Mouse (Mus musculus): ENCODE results near the gene Hist1h2ag.

The Hist1h2ag gene

DNA sequence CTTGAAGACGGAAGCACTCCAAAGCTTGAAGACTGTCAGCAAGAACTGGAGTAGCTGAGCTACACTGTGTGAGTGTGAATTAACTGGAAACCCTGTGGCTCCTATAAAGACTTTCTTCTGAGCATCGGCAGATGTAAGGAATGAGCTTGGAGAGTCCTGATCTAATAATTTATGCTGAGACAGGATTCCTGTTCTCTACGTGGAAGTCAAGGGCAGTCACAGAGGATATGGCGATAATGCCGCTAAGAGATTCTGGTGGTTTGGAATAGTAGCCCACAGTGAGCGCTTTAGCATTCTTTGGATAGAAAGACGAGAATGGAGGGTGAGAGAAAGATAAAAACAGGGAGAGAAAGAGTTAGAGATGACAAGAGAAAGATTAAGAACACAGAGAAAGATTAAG lies 34.9 kb downstream of the Hist1h2ag start:
- no peak for DNase-seq

DNA sequence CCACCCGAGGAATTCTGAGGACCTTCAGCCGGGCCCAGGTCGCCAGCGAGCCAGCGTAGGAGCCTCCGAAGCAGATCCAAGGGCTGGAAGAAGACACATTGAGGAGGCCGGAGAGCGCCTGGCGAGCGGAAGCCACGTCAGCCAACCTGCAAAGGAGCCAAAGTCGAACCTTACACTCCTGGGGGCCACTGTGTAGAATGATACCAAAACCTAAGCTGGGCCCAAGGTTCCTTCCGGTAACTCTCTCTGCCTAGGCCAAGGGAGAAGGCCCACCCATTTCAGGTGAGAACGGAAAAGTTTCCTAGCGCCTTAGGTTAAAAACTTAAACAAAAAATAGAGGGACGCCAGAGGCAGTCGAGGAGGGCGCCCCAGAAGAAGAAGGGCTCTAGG lies 35.6 kb downstream of the Hist1h2ag start:
- DNase-seq = no peak

DNA sequence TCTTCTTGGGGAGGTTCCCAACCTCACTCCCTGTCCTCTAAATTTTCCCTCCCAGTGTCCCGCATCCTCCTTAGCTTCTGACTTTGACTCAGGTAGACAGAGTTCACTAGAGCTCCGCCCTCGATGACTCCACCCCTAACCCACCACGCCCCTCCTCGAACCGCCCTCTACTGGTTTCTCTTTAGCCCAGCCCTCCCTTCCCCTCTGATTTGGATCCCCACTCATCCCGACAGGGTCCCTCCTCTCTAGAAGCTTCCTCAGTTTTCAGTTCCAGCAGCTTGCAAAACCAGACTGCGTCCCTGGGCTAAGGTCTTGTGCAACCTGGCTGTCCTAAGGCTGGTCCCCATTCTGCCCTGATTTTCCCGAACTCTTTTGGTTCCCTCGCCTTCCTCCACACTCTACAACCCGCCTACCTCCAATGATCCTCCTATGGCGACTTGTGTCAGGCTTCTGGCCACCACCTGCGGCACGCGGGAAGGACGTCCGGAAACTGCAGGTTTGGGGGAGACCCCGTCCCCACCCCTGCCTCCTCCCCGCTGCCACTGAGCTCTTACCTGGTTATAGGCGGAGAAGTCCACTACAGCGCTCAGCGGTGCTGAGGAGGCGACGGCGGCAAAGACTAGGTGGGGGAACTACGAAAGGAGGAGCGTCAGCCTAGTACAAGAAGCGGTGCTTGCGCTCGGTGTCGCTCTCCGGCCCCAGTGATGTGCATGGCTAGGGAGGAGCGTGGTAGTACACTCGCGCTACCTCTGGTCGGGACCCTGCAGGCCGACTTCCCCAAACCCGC lies 36.2 kb downstream of the Hist1h2ag start:
- DNase-seq = peak; percentile 45 to 64

DNA sequence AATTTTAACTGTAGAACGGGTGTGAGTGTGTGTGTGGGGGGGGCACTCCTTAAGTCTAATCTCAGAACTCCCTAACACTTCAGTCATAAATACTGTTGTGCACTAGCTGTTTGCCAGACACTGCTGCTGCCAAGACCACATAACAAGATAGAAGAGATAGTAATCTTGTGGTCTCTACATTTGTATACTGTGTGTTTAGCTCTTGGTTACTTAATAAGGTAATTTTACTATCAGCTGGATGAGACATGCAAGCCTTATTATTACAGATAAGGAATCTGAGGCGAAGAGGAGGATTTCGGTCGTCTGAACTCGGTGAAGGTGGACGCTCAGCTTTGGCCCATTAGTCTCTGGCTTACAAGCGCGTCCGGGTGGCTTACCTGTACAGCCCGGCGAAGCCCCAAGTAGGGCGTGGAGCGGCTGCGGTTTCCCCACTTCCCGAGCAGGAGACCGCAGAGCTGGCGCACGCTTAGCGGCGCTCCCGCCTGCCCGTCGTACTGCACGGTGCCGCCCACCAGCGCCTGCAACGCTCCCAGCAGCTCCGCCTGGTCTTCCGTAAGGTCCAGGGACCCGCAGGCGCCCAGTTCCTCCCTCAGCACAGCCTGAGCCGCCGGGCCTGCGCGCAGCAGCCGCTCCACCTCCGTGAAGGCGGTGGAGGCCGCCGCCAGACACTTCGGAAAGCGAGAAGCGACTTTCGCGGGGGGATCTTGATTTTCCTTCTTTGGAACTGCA lies 37.0 kb downstream of the Hist1h2ag start:
- peak; percentile 50 to 57 for DNase-seq

DNA sequence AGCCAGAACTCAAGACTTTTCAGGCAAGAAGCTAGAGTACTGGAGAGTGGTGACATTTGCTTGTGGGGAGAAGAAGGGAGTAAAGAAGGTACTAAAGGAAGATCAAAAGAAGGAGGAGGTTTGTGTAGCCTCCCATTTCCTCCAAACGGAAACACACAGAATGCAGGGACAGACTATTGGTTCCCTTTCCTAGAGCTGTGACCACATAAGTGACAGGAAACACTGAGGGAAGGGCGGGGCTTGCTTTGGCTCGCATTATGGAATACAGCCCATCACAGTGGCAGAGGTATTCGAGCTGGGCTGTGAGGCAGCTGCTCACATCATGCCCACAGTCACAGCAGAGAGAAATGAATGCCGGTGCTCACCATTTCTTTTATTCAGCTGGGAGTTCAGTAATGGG lies 40.9 kb downstream of the Hist1h2ag start:
- DNase-seq = no peak

DNA sequence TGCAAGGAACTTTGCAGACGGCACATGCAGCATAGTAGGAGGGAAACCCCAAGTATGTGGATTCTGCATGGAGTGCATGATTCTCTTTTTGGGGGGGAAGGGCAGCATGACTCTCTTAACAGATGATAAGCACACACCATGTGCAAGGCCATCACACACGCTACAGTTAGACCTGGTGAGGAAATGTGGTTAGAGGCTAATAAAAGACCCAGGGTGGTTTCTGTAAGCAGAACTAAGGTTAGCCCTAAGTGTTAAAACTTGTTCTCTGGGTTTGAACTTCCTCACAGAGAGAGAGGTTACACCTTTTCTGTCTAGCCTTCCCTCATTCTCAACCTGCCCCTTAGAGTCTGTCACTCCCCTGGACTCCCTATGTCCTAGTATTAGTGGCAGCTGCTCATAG lies 41.4 kb downstream of the Hist1h2ag start:
- no peak for DNase-seq

DNA sequence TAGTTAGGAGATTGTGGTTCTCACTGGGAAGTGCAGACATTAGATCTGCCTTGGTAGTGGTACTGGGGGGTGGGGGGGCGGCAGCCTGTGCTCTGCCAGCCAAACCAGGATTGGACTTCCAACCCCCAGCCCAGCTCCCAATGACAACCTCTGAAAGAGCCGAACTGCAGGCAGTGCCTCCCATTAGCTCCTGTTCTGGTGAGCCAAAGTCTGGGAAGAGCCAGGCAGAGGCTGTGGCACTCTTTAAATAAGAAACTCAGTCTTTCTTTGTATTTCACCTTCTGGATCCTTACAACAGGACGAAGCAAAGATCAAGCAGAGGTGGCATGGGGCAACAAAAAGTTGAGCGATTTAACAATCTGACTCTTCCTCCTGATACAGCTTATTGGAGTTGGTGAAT lies 43.6 kb downstream of the Hist1h2ag start:
- DNase-seq = no peak

DNA sequence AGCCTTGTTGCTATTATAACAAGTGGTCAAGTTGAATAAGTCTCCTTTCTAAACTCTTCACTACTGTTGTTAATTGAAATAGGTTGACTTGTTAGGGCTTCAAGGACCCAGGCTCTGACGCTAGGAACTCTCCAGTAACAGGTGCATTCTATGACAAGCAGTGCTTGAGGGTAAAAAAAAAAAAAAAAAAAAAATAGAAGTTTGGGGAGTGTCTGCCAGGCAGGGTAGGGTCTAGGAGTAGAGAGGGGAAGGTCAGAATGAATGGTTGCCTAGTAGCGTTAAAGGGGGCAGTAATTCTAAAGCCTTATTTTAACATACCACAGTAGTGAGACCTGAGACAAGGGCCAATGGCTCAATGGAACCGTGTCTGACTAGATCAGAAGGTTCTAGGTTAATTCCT lies 44.3 kb downstream of the Hist1h2ag start:
- no peak for DNase-seq

DNA sequence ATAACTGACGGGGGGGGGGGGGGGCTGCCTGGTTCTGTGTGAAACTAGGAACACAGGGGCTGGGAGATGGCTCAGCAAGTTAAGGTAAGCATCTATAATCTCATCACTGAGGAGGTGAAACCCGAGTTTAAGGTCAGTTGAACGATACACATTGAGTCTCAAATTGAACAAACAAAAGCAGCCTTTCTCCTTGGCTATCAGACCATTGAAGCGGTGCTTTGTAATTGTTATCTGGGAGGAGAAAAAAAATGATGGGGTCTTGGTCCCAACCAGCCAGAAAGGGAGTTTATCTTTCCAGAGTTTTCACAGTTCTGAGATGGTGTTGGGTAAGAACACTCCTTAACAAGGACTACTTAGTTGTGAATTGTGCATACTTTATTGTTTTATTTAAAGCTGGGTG lies 44.9 kb downstream of the Hist1h2ag start:
- DNase-seq = no peak

DNA sequence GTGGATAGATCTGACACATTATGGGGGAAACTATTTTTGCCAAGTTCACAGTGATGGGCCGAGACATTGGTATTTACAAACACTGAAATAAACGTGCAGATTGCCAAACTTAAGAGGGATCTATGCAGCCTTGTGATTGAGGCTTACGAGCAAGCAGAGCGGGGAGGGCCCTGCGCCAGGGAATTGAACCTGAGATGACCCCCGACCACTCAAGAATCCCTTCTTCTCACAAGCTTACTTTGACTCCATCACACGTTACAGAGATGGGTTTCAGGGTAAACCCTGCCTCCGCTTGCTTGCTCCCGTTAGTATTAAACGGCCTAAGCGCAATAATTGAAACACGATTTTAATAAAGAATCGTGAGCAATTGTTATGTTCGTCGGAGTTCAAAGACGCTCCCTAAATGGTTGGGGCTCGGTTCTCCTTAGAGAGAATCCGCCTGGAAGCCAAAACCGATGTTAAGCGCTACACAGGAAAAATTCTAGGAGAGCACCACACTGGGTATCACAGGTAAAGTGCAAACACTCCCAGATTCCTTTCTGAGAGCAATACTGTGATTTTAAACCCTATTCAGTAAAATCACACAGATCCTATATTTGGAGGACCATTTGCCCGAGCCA lies 45.4 kb downstream of the Hist1h2ag start:
- no peak for DNase-seq

DNA sequence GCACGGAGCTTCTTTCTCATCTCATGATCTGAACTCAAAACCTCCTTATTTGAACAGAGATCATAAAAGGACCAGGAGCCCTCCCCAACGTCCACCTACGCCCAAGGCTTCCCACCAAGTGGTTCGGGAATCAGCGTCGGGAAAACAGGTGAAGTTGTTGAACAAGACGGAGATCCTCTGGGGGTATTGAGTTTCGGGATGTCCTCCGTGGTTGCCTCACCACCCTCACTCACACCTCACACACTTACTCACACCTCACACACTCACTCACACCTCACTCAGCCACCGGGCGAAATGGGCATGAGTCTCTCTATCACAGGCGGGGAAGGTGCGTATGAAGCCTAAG lies 45.9 kb downstream of the Hist1h2ag start:
- no peak for DNase-seq

DNA sequence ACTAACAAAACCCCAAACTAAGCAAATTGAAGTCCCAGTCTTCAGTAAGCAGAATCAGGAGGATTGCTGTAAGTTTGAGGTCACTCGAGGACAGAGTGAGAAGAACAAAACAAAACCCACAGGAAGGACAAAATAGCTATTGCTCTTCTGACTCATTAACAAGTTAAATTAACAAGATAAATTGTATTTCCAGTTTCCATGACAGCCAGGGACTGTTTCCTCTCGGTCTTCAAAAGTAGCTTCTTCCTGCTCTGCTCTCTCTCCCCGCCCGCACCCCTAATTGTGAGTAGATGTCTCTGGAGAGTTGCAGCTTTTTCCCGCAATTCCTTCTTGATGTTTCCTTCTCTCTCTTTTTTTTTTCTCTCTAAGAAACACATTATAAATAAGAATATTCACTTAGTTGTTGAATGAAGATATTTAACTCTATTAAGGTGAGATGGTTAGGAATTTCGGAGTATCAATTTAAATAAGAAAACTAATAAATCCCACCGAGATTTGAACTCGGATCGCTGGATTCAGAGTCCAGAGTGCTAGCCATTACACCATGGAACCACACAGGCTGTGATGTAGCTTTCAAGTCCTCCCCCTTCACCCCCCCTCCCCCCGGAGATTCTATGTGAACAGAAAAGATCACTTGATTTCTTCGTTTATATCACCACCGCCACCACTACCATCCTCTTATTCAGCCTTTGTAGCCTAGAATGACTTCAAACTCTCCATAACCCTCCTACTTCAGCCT lies 46.5 kb downstream of the Hist1h2ag start:
- no peak for DNase-seq

DNA sequence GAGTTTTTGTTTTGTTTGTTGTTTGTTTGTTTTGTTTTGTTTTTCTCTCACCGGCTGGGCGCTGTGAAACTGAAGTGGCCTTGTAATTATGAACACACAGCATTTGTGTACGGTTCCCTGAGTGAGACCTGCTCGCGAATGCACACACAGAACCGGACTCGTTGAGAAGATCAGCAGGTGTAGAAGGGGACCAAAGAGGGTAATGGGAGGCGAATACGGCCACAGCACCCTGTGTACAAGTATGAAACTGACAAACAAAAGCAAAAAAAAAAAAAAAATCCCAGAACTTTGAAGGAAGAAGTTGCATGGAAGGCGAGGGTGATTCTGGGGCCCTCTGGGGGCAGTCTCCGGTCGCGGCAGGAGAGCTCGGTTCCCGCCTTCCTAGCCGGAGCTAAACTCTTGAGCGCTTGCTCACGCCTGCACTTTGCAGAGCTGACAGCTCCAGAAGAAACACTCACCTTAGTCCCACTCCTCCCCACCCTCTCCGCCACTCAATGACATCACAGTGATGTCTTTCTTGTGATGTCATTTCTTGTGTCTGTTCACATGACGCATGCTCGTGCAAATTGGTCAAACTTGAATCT lies 47.3 kb downstream of the Hist1h2ag start:
- no peak for DNase-seq

DNA sequence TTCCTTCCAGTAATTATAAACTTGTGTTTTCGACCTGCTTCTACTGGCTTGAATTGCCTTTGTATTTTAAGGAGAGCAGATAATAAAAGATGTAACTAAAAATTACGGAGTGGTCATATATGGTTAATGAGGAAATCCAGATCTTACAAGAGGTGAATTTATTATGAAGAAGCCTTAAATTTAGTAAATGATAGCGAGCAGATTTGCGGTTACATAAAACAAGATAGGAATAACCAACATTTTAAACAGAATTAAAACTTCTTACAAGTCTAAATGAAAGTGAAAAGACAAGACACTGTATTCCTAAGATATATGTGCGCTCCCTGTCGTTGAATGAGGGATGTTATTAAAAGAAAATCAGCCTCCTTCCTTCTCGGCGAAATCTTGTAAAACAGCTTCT lies 47.8 kb downstream of the Hist1h2ag start:
- no peak for DNase-seq

DNA sequence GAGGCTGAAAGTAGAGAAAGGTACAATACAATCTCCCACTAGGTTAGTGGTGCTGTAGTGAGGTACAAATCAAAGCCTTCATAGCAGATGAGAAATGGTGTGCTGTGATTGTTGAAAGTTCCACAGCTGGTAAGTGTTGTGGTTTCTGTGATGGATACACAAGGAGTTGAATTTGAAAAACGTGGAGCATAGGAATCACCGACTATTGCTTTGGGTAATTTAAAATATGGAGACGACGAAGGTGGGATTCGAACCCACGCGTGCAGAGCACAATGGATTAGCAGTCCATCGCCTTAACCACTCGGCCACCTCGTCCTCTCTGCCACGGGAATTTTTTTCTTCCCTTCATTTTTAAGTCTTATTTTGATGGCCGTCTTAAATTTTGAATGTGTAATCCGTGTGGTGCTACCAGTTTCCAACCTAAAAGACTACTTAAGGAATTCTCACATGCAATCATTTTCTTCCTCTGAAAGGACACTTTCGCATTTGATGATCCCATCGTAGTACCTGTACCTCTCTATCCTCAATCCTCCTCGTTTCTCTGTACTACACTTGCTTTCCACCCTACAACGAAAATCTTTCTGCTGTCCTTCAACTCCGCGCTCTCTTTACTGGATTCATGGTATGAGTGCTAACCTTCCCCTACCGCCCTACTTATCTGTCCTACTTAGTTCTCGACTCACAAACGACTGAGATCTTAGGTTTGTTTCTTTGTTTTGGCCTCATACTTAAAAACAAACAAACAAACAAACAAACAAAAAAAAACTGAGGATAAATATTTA lies 48.6 kb downstream of the Hist1h2ag start:
- peak in 1 of 2 experiments; percentile 25 for DNase-seq

DNA sequence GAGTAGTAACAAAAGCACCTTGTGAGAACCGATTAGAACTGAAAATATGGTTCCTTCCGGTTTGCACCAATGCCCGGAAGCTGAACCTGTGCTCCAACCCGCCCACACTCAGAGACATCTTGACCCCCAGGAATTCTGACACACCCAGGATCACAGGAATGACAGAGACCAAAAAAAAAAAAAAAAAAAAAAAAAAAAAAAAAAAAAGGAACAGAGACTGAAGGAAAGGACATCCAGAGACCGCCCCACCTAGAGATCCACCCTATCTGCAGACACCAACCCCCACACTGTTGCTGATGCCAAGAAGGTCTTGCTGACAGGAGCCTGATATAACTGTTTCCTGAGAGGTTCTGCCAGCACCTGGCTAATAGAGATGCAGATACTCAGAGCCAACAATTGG lies 50.2 kb downstream of the Hist1h2ag start:
- DNase-seq = no peak

All from thymus, adult 18-20 months (tissue).